Mouse (Mus musculus) heart, adult 2 months (tissue): ENCODE measurements at regions not wholly inside any gene's neighbourhood (a gene's known extent, or its start where the extent isn't known, plus 50 kb on each side); places are given as distances from the start of the nearest gene placed in this dataset.

ENCODE experiments used
- DNase-seq, 2 experiments: peaks; one replicate each; pipeline ENCODE4 v3.0.0; 2021
- H3K27ac ChIP-seq: fragments of 200-600 bp; 2 replicates; pipeline ENCODE4 v1.8.1; 2022
- H3K27me3 ChIP-seq: fragments of 200-500 bp; 2 replicates; pipeline ENCODE4 v1.6.1; 2012; ENCODE audit warnings: mild to moderate bottlenecking, low read length, inconsistent platforms, mixed read lengths; ENCODE audit not compliant: control insufficient read depth, insufficient read depth
- H3K36me3 ChIP-seq: fragments of 200-500 bp; 2 replicates; pipeline ENCODE4 v1.6.1; 2012; ENCODE audit warnings: low read length, inconsistent platforms; ENCODE audit not compliant: control insufficient read depth, insufficient read depth
- H3K4me1 ChIP-seq: fragments of 200-500 bp; 2 replicates; pipeline ENCODE4 v1.6.1; 2011; ENCODE audit warnings: low read length; ENCODE audit not compliant: control insufficient read depth, insufficient read depth
- H3K4me3 ChIP-seq: fragments of 200-600 bp; 2 replicates; pipeline ENCODE4 v1.8.1; 2022
- H3K79me2 ChIP-seq: fragments of 200-500 bp; replicated peaks from 2 replicates; pipeline ENCODE4 v1.6.1; 2012; ENCODE audit warnings: mild to moderate bottlenecking, inconsistent platforms, low read length, moderate library complexity, mixed read lengths; ENCODE audit not compliant: control insufficient read depth, insufficient read depth
- H3K9ac ChIP-seq: fragments of 200-500 bp; 2 replicates; pipeline ENCODE4 v1.6.1; 2012; ENCODE audit warnings: low read depth, mild to moderate bottlenecking, control low read depth, inconsistent platforms, low read length, mixed read lengths
- CTCF ChIP-seq: fragments of 200-600 bp; IDR thresholded peaks from 2 replicates; pipeline ENCODE4 v1.8.1; 2022; ENCODE audit warnings: antibody characterized with exemption, mild to moderate bottlenecking, moderate library complexity
- EP300 ChIP-seq: fragments of 200-500 bp; IDR thresholded peaks from 2 replicates; pipeline ENCODE4 v1.6.1; 2011; ENCODE audit warnings: low read depth, low read length, control low read depth; ENCODE audit not compliant: insufficient read depth
- POLR2A ChIP-seq: fragments of 200-500 bp; IDR thresholded peaks from 2 replicates; pipeline ENCODE4 v1.6.1; 2011; ENCODE audit warnings: mild to moderate bottlenecking, low read depth, low read length, control low read depth; ENCODE audit not compliant: insufficient read depth
- WGBS: fragments of 180-500 bp; shearing (Covaris S2); methylation state at CpG from one replicate; pipeline ENCODE4 v1.1.7; 2018; 5-methylcytosine and 5-hydroxymethylcytosine counted together
- intact Hi-C: fragments of 180-260 bp; cut with DNase I; formaldehyde crosslinking; loops from one replicate; pipeline ENCODE4 v1.15.1; 2025

DNA sequence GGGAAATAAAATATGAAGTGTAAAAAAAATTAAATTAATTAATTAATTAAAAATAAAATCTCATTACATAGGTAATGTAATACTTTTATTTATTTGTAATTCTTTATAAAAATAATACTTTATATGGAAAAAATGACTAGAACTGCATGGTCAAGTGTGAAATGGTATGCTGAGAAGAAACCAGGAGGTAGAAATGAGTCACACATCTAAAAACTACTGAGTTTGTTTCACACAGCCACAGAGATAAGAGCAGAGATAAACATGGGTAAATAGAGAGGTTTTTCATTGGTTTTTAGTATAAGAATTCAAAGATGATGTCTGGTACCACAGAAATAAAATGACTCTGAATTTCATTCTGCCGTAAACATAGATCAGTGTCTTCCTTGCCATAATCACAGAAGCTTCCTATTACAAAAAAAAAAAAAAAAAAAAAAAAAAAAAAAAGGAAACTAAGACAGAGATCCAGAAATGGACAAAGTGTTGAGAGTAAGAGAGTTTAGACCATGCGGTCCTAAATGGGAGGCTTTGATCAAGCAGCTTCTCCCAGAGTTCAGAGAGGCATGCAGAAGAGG, 1190.5 kb upstream of the Zeb2 start:
- intact Hi-C loops = no loop called here
- WGBS = 83% methylated on average over 2 of the region's 2 CpGs
- Histone ChIP-seq H3K9ac (no peak overlapping the region), H3K27ac (no peak overlapping the region), H3K4me3 (no peak overlapping the region), H3K27me3 (no peaks in the 10 kb centered on the region), H3K36me3 (no peaks in the 10 kb centered on the region), H3K79me2 (no peaks in the 10 kb centered on the region), H3K4me1 (no peaks in the 10 kb centered on the region)
- no peak for DNase-seq
- no peak for TF ChIP-seq POLR2A

DNA sequence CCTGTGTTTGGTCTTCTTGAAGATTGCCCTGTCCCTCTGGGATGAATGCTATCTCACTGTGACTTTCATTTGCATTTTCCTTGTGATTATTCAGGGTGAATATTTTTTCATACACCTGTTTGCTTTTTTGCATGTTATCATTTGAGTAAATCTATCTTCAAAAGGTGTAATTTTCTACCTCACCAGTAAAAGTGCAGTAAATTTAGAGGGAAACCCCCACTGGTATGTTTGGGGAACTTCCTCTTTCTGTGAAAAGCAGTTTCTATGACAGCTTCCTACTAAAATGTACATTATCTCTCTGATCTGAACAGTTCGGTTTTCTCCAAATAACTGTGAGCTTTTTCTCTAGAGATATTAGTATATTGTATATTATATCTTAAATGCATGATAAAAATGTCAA, 1185.4 kb upstream of the Zeb2 start:
- Histone ChIP-seq H3K4me3 (no peak overlapping the region), H3K4me1 (no peaks in the 10 kb centered on the region), H3K27me3 (no peaks in the 10 kb centered on the region), H3K79me2 (no peaks in the 10 kb centered on the region), H3K9ac (no peak overlapping the region), H3K27ac (no peak overlapping the region), H3K36me3 (no peaks in the 10 kb centered on the region)
- intact Hi-C loops = no loop called here
- TF ChIP-seq EP300 (no peak), CTCF (no peak), POLR2A (no peak)
- 48% methylated on average over 1 of the region's 1 CpGs for WGBS
- DNase-seq = no peak

DNA sequence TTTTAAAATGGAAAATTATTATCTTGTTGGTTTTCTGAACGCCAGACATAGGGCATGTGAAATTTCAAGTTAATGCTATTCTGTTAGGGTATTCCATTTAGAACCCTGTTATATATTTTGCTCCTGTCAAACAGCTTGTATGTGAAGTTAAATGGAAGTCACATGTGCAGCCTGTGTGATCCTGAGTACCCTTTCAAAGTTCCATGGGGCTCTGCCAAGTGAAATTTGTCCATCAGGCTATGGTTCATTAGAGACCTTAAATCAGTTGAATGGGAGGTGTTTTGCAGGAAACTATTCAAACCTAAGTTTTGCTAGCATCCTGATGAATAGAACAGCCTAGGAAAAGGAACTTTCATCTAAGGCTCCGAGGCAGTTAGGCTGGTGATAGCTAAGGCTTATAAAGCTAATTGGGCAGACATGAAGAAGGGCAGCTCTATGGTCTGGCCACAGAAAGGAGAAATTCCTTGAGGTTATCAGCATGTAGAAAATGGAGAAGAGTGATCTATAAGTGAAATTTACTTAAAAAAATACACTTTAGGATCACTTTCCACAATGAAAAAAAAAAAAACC, 1180.2 kb upstream of the Zeb2 start:
- Histone ChIP-seq H3K4me3 (no peak overlapping the region), H3K9ac (no peak overlapping the region), H3K4me1 (no peaks in the 10 kb centered on the region), H3K27ac (no peak overlapping the region), H3K27me3 (no peaks in the 10 kb centered on the region), H3K79me2 (no peaks in the 10 kb centered on the region), H3K36me3 (no peaks in the 10 kb centered on the region)
- TF ChIP-seq EP300 = no peak
- TF ChIP-seq CTCF = no peak
- TF ChIP-seq POLR2A = no peak
- no peak for DNase-seq
- intact Hi-C loops = no loop called here
- 74% methylated on average over 2 of the region's 2 CpGs for WGBS

DNA sequence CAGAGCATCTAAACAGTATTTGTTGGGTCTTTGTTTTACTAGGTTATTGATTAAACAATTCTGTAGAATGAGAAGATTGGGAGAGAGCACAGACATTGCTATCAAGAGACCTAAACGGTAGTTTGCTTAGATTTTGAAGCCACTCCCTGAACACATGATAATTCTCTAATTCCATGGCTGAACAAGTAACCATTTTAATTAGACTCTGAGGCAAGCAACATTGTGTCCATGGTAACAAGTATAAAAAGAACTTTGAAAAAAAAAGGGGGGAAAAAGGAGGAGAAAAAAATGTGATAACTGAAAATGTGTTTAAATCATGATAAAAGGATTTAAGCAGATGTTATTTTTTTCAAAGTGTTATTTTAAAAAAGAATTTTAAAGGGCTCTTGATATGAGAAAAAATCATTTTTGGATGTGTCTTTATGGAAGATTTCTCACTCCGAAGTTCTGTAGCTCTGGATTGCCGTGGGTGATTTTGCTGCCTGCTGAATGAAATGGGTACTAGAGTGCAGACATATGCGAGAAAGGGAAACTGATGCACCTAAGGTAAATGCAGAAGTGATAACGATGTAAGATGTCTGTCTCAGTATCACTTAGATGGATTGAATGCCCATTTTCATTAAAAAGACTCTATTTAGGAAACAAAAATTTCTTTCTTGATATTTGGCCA, 1166.9 kb upstream of the Zeb2 start:
- Histone ChIP-seq H3K27me3 (no peaks in the 10 kb centered on the region), H3K36me3 (no peaks in the 10 kb centered on the region), H3K9ac (no peak overlapping the region), H3K4me3 (no peak overlapping the region), H3K79me2 (no peaks in the 10 kb centered on the region), H3K27ac (no peak overlapping the region), H3K4me1 (no peaks in the 10 kb centered on the region)
- intact Hi-C loops = no loop called here
- no peak for DNase-seq
- WGBS = 79% methylated on average over 5 of the region's 5 CpGs
- TF ChIP-seq POLR2A = no peak
- no peak for TF ChIP-seq CTCF
- TF ChIP-seq EP300 = no peak

DNA sequence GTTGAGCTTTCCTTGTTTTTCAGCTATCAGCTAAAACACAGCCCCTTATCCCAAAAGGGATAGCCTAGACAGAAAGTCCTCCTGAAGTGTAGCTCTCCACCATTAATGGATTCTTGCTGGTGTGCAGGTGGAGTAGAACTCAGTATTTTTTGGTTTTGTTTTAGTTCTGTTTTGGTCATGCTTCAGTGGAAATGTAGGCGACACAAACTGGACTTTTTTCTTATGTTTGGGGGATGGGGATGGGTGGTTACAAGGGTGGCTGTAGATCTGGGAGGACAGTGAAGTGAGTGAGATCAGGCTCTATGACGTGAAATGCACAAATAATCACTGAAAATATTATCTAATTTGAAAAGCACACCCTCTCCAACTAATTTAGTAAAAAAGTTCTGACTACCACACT, 1163.6 kb upstream of the Zeb2 start:
- Histone ChIP-seq H3K27ac (no peak overlapping the region), H3K27me3 (no peaks in the 10 kb centered on the region), H3K9ac (no peak overlapping the region), H3K4me3 (no peak overlapping the region), H3K36me3 (no peaks in the 10 kb centered on the region), H3K79me2 (no peaks in the 10 kb centered on the region), H3K4me1 (no peaks in the 10 kb centered on the region)
- TF ChIP-seq POLR2A (no peak), EP300 (no peak), CTCF (no peak)
- no peak for DNase-seq
- 67% methylated on average over 2 of the region's 2 CpGs for WGBS
- intact Hi-C loops = no loop called here

DNA sequence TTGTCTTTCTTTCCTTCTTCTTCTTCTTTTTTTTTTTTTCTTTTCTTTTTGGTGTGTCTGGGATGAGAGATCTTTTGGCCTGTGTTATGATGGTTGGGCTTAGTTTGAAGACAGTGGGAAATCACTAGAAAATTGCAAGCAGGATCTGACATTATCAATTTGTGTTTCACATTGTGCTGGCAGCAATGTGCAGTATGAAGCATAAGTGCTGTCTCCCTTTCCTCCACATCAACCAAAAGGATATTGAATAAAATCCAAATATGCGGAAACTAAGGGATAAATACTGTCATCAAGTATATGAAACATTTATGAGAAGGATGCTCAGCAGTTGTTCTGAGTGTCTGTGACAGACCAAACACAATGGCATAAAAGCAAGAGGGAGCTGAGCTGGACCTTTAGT, 1144.4 kb upstream of the Zeb2 start:
- Histone ChIP-seq H3K4me3 (no peak overlapping the region), H3K36me3 (no peaks in the 10 kb centered on the region), H3K79me2 (no peaks in the 10 kb centered on the region), H3K27me3 (no peaks in the 10 kb centered on the region), H3K27ac (no peak overlapping the region), H3K4me1 (no peaks in the 10 kb centered on the region), H3K9ac (no peak overlapping the region)
- TF ChIP-seq CTCF = no peak
- TF ChIP-seq EP300 = no peak
- TF ChIP-seq POLR2A = no peak
- no peak for DNase-seq
- intact Hi-C loops = no loop called here
- 85% methylated on average over 1 of the region's 1 CpGs for WGBS
